Mouse (Mus musculus) heart, embryonic 11.5 days (tissue): ENCODE measurements at regions not wholly inside any gene's neighbourhood (a gene's known extent, or its start where the extent isn't known, plus 50 kb on each side); places are given as distances from the start of the nearest gene placed in this dataset.

Source experiments
- ATAC-seq: fragments of 200-750 bp; cut with Nextera tagmentation; replicated peaks from 2 replicates; pipeline ENCODE4 v1.8.0; 2017; ENCODE audit warnings: moderate library complexity; ENCODE audit not compliant: insufficient number of reproducible peaks, low FRiP score, low TSS enrichment
- H3K27ac ChIP-seq: fragments of 300-500 bp; sonication (generic); 2 replicates; pipeline ENCODE4 v1.5.1; 2014; ENCODE audit warnings: mild to moderate bottlenecking, low read depth, low read length
- H3K27me3 ChIP-seq: fragments of 300-500 bp; sonication (generic); 2 replicates; pipeline ENCODE4 v1.6.1; 2014; ENCODE audit warnings: mild to moderate bottlenecking, low read length, mixed read lengths; ENCODE audit not compliant: control insufficient read depth, insufficient read depth
- H3K36me3 ChIP-seq: fragments of 300-500 bp; sonication (generic); 2 replicates; pipeline ENCODE4 v1.6.1; 2014; ENCODE audit warnings: mild to moderate bottlenecking, low read length, moderate library complexity, mixed read lengths; ENCODE audit not compliant: control insufficient read depth, insufficient read depth
- H3K4me1 ChIP-seq: fragments of 300-500 bp; sonication (generic); 2 replicates; pipeline ENCODE4 v1.6.1; 2014; ENCODE audit warnings: low read length; ENCODE audit not compliant: control insufficient read depth, insufficient read depth
- H3K4me2 ChIP-seq: fragments of 300-500 bp; sonication (generic); 2 replicates; pipeline ENCODE4 v1.6.1; 2014; ENCODE audit warnings: mild to moderate bottlenecking, moderate library complexity
- H3K4me3 ChIP-seq: fragments of 300-500 bp; sonication (generic); 2 replicates; pipeline ENCODE4 v1.5.1; 2014; ENCODE audit warnings: low read depth, low read length
- H3K9ac ChIP-seq: fragments of 300-500 bp; sonication (generic); 2 replicates; pipeline ENCODE4 v1.6.1; 2014; ENCODE audit warnings: mild to moderate bottlenecking, low read depth, low read length, moderate library complexity
- H3K9me3 ChIP-seq: fragments of 300-500 bp; sonication (generic); replicated peaks from 2 replicates; pipeline ENCODE4 v1.6.1; 2016; ENCODE audit warnings: low read length; ENCODE audit not compliant: control insufficient read depth
- WGBS: fragments of 180-500 bp; shearing (Covaris S2); extraction: QIAGEN DNeasy Blood & Tissue Kit; methylation state at CpG from one replicate; pipeline ENCODE4 v1.1.7; 2014; ENCODE audit not compliant: insufficient replicate concordance; 5-methylcytosine and 5-hydroxymethylcytosine counted together

DNA sequence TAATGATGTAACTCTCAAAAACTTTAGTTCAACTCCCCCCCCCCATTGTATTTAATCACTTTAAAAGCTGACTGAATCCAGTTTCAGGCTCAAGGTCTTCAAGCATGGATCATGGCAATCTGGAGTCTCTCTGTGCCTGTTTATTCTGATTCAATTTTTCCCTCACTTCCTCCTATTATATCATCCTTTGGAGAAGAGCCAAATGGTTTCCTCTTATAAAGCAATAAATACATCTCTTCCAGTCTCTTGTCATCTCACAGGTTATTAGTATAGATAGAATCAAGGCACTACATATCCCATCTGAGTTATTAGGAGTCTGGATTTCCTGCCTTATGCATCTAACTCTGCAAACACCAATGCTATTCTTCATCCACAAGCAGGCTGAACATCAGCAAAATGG, 530.2 kb upstream of the Pdcd1 start:
- Histone ChIP-seq H3K9ac (no peak overlapping the region), H3K27ac (no peak overlapping the region), H3K9me3 (no peaks in the 10 kb centered on the region), H3K4me1 (no peaks in the 10 kb centered on the region), H3K4me2 (no peak overlapping the region), H3K4me3 (no peak overlapping the region), H3K27me3 (no peaks in the 10 kb centered on the region), H3K36me3 (no peaks in the 10 kb centered on the region)
- no peak for ATAC-seq

DNA sequence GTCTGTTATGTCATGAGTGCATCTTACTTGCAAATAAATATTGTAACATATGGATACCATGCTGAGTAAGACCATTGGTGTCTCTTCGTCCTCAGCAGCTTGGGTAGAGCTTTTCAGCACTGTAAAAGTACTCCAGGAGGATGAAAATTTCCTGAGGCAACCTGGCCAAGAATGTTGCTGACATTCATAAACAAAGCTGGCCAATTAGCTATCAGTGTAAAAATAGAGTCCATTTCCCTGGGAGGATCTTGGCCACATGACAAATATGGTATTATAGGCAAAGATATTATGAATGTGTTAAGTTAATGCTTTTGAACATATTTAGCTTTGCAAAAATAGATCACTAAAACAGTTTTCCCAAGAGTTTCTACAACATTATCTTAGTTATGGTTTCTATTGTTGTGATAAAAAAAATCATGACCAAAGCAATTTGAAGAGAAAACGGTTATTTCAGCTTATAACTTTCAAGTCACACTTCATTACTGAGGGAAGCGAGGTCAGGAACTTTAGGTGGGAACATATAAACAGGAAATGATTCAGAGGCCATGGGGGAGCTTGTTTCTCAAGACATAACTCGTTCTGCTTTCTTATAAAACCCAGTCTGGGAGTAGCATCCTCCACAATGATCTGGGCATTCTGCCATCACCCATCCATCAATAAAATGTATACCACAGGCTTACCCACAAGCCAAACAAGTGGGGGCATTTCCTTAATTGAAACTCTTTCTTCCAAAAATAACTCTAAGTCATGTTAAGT, 529.5 kb upstream of the Pdcd1 start:
- WGBS = 55% methylated on average over 4 of the region's 4 CpGs
- H3K36me3 ChIP-seq = no peaks in the 10 kb centered on the region
- no peaks in the 10 kb centered on the region for H3K27me3 ChIP-seq
- no peaks in the 10 kb centered on the region for H3K4me1 ChIP-seq
- ATAC-seq = no peak
- H3K4me2 ChIP-seq = no peak overlapping the region
- H3K9ac ChIP-seq = no peak overlapping the region
- H3K27ac ChIP-seq = no peak overlapping the region
- H3K9me3 ChIP-seq = no peaks in the 10 kb centered on the region
- no peak overlapping the region for H3K4me3 ChIP-seq

DNA sequence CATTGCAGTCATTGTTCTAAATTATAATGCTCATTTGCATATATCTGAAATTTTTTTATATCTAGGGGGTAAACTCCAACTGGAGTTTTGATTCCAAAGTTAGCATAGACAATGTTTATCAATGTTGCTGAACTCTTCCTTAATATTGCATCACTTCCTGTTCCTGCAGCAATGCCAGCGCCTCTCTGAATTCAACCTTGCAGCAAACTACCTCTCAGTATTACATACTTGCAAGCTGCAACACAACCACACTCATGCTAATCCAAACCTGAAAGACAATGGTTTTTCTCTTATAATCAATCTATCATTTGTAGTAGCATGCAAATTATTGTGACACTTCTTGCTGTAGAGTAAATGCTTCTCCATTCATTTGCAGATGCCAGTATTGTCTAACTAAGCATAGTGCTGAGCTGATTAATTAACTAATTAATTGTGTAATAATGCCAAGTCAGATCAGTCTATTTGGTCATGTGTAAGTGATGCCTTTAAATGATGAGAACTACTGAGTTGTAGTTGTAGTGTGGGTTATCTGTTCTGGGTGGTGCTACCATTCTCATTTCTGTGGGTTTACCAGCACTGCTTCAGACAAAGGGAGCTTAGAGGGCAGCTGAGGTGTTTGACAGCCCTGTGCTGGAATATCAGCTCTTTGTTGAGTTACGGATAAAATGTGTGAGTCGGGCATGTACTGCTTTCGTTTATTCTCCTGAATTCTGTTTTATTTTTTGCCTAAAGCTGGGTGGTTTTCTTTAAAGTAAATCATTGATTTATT, 480.6 kb upstream of the Pdcd1 start:
- Histone ChIP-seq H3K9me3 (no peaks in the 10 kb centered on the region), H3K4me1 (no peaks in the 10 kb centered on the region), H3K9ac (no peak overlapping the region), H3K27ac (no peak overlapping the region), H3K4me3 (no peak overlapping the region), H3K27me3 (no peaks in the 10 kb centered on the region), H3K4me2 (no peak overlapping the region), H3K36me3 (no peaks in the 10 kb centered on the region)
- WGBS = 74% methylated on average over 4 of the region's 4 CpGs
- ATAC-seq = no peak

DNA sequence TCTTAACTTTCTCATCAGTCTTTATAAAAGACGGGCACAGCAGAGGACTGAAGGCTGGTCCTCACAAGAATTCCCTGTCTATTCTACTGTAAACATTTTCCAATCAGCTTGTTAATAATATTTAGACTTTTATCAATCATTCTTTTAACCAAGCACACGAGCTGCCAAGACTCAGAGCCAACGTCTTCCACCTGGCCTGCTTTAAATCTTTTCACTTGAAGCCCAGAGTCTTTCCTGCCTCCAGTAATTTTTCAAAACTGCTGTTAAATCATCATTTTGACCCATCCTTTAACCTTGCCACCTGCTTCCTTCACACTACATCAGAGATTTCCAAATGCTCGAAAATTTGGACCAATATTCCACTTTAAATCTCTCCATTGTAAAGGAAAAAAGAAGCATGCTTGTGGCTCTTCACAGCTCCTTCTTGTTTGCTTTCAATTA, 451.7 kb upstream of the Pdcd1 start:
- ATAC-seq = no peak
- Histone ChIP-seq H3K4me1 (no peaks in the 10 kb centered on the region), H3K4me2 (no peak overlapping the region), H3K4me3 (no peak overlapping the region), H3K9me3 (no peaks in the 10 kb centered on the region), H3K27me3 (no peaks in the 10 kb centered on the region), H3K27ac (no peak overlapping the region), H3K36me3 (no peaks in the 10 kb centered on the region), H3K9ac (no peak overlapping the region)
- 49% methylated on average over 4 of the region's 4 CpGs for WGBS

DNA sequence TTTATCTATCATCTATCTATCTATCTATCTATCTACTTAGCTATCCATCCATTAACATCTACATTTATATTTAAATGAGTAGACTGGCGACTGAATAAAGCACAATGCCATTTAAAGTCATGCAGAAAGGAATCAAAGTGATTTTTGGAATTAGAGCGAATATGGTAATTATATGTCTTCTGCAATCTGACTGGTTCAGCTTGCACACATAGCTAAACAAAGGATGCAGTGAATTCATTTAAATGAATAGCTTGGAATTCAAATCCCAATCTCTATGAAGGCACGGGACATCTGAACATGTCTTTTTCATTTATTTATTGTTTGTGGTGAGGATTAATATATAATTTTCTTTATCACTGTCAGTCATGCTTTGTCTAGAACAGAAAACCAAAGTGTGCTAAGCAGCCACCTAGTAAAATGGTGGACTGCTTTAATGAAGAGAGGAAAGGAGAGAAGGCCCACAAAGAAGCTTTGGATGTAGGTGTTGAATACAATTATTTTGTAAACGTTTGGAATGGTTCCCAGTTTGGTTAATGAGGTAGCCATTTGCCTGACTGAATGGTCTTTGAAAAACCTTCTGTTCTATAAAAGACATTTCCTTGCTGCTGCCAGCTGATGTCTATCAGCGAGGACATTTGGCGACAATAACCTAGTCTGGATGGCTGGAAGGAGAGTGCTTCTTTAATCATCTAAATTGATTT, 451.2 kb upstream of the Pdcd1 start:
- no peak overlapping the region for H3K9ac ChIP-seq
- no peaks in the 10 kb centered on the region for H3K9me3 ChIP-seq
- no peaks in the 10 kb centered on the region for H3K27me3 ChIP-seq
- no peak for ATAC-seq
- H3K36me3 ChIP-seq = no peaks in the 10 kb centered on the region
- WGBS = 68% methylated on average over 6 of the region's 6 CpGs
- no peak overlapping the region for H3K27ac ChIP-seq
- no peak overlapping the region for H3K4me3 ChIP-seq
- H3K4me2 ChIP-seq = no peak overlapping the region
- H3K4me1 ChIP-seq = no peaks in the 10 kb centered on the region

DNA sequence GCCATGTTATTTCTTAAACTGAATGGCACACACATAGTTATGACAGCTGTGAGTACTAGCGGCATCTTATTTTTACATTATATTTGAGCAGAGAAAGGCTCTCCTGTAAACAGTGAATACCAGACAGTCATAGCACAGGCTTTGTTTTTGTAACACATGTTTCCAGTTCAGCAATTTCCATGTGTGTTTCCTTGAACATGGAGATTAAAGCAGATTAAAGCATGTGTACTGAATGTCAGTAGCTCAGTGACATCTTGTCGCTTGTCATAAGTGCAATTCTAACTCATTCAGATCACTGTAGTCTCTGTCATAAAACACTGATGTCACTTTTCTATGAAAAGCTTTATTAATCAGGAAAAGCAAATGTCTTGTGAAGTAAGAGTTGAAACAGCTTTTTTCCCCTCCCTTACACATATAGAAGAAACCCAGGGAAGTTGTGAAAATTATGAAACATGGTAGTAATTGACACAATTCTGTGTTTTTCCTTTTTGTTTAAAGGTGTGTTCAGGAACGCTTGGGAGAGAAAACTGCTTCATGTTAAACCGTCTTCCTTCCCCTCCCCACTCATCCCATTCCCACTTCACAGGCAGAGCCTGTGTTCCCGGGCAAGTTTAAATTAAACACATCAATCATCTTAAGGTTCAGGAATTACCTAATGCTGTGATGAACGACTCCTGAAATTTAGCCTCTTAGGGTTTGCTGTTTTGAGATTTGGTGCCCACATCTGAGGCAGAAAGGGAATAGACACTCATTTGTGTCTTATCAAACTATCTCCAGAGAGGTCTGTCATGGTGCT, 449.9 kb upstream of the Pdcd1 start:
- H3K9ac ChIP-seq = no peak overlapping the region
- H3K27me3 ChIP-seq = no peaks in the 10 kb centered on the region
- no peaks in the 10 kb centered on the region for H3K4me1 ChIP-seq
- ATAC-seq = no peak
- H3K36me3 ChIP-seq = no peaks in the 10 kb centered on the region
- H3K27ac ChIP-seq = no peak overlapping the region
- WGBS = 61% methylated on average over 6 of the region's 6 CpGs
- H3K9me3 ChIP-seq = no peaks in the 10 kb centered on the region
- no peak overlapping the region for H3K4me3 ChIP-seq
- no peak overlapping the region for H3K4me2 ChIP-seq

DNA sequence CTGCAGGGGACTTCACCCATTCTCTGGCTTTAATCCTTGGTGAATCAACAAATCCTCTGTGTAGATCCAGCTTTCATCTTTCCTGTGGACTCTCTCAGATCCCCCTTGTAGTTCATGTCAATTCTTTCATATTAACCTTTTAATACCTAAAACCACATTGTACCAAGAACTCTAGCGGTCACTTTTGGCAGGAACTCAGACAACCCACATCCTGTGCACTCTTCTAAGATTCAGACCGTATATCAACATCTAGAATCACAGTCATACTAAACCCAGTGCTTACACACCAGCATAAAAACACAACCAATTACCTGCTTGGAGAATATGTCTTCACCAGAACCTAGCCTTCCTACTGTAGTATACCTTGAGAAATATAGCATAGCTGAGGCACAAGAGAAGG, 444.6 kb upstream of the Pdcd1 start:
- Histone ChIP-seq H3K4me2 (no peak overlapping the region), H3K9ac (no peak overlapping the region), H3K27ac (no peak overlapping the region), H3K4me3 (no peak overlapping the region), H3K9me3 (no peaks in the 10 kb centered on the region), H3K27me3 (no peaks in the 10 kb centered on the region), H3K36me3 (no peaks in the 10 kb centered on the region), H3K4me1 (no peaks in the 10 kb centered on the region)
- ATAC-seq = no peak
- WGBS = 77% methylated on average over 2 of the region's 2 CpGs

DNA sequence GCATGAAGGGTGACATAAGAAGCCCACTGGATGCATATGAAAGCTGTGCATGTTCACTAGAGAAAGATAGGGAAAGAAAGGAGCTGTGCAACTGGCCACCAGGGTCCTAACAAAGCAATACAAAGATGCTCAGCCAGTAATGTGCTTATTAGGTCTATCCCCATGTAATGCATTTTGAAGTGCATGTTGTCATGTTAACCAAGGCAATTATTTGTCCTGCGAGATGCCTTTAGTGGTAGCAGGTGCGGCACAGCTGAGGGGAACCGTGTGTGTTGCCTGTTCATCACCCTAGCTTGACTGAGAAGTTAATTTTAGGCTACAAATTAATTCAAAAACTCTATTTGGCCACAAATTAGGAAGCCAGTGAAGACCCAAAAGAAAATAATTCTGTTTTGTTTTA, 444.0 kb upstream of the Pdcd1 start:
- ATAC-seq = no peak
- no peak overlapping the region for H3K27ac ChIP-seq
- H3K9ac ChIP-seq = no peak overlapping the region
- no peaks in the 10 kb centered on the region for H3K27me3 ChIP-seq
- H3K4me3 ChIP-seq = no peak overlapping the region
- H3K9me3 ChIP-seq = no peaks in the 10 kb centered on the region
- H3K4me1 ChIP-seq = no peaks in the 10 kb centered on the region
- WGBS = 73% methylated on average over 3 of the region's 3 CpGs
- H3K36me3 ChIP-seq = no peaks in the 10 kb centered on the region
- no peak overlapping the region for H3K4me2 ChIP-seq
